ENCODE assay signal across 8 mouse cellular contexts in genomic region chr5:123391442-123391809, GRCm38 (mm10). TPM values are rescaled to one million over a fixed set of nuclear protein-coding genes. Genes with fewer than 3 reads are reported as not detected.
DNase-seq lines count a peak whose midpoint lies in the region; ATAC-seq and TF ChIP-seq lines count a peak whose summit lies in the region.

No protein-coding gene starts in this region.

- H3K9me3 ChIP-seq in kidney, postnatal 0 days (replicated peaks; ENCODE audit: low read length) = no peaks in the 10 kb centered on the region
- H3K9me3 ChIP-seq in forebrain, embryonic 15.5 days = no peaks in the 10 kb centered on the region
- no peaks in the 10 kb centered on the region for H3K9me3 ChIP-seq in midbrain, embryonic 11.5 days (ENCODE audit: control insufficient read depth, low read length)

- H3K27me3 ChIP-seq in kidney, postnatal 0 days (ENCODE audit: insufficient read depth, low read length) = no peaks in the 10 kb centered on the region
- no peaks in the 10 kb centered on the region for H3K27me3 ChIP-seq in forebrain, embryonic 15.5 days
- H3K27me3 ChIP-seq in midbrain, embryonic 11.5 days (ENCODE audit: control insufficient read depth, insufficient read depth, low read length) = no peaks in the 10 kb centered on the region
- H3K27me3 ChIP-seq in thymus, adult 2 months (ENCODE audit: control insufficient read depth, insufficient read depth, low read length) = no peaks in the 10 kb centered on the region

- no peak overlapping the region for H3K27ac ChIP-seq in kidney, postnatal 0 days
- no peak overlapping the region for H3K27ac ChIP-seq in forebrain, embryonic 15.5 days (replicated peaks)
- no peak overlapping the region for H3K27ac ChIP-seq in midbrain, embryonic 11.5 days (ENCODE audit: low read depth, low read length)
- H3K27ac ChIP-seq in thymus, adult 2 months (ENCODE audit: control insufficient read depth, insufficient read depth, low read length) = no peak overlapping the region

- ATAC-seq in kidney, postnatal 0 days (replicated peaks; ENCODE audit: low FRiP score, low read depth) = no peak
- peak; percentile 62; the same call in 1 of the 2 replicates for ATAC-seq in forebrain, embryonic 15.5 days (replicated peaks)
- no peak for ATAC-seq in midbrain, embryonic 11.5 days (ENCODE audit: low FRiP score)

- DNase-seq in kidney, postnatal 0 days (ENCODE audit: low spot score) = peak; percentile 78
- no peak for DNase-seq in kidney, adult 18-20 months
- peak; percentile 62 for DNase-seq in brain, embryonic 18.5 days (ENCODE audit: low read depth, low spot score)
- DNase-seq in layer of hippocampus, adult 9-11 months = peak; percentile 80
- DNase-seq in midbrain, embryonic 11.5 days (ENCODE audit: low spot score, missing footprints) = peak; percentile 93
- no peak for DNase-seq in thymus, adult 2 months
- DNase-seq in thymus, postnatal 25 days = no peak

- peak overlapping the region; percentile 19; the same call in 1 of the 2 replicates for H3K9ac ChIP-seq in kidney, postnatal 0 days (ENCODE audit: low read depth, low read length)
- H3K9ac ChIP-seq in forebrain, embryonic 15.5 days (replicated peaks) = peak overlapping the region; percentile 35
- peak overlapping the region; percentile 42 for H3K9ac ChIP-seq in midbrain, embryonic 11.5 days (ENCODE audit: low read length)

- H3K36me3 ChIP-seq in kidney, postnatal 0 days (ENCODE audit: insufficient read depth, low read length) = no peaks in the 10 kb centered on the region
- H3K36me3 ChIP-seq in forebrain, embryonic 15.5 days = no peaks in the 10 kb centered on the region
- no peaks in the 10 kb centered on the region for H3K36me3 ChIP-seq in midbrain, embryonic 11.5 days (ENCODE audit: control insufficient read depth, insufficient read depth, low read length)
- H3K36me3 ChIP-seq in thymus, adult 2 months (ENCODE audit: control insufficient read depth, insufficient read depth, low read length) = no peaks in the 10 kb centered on the region

- 9% methylated on average over 5 of the region's 5 CpGs for WGBS in kidney, postnatal 0 days
- WGBS in forebrain, embryonic 15.5 days = 4% methylated on average over 5 of the region's 5 CpGs
- 7% methylated on average over 5 of the region's 5 CpGs for WGBS in midbrain, embryonic 11.5 days
- WGBS in thymus, adult 2 months = 35% methylated on average over 5 of the region's 5 CpGs

- peak overlapping the region; percentile 16; the same call in 1 of the 2 replicates for H3K4me3 ChIP-seq in kidney, postnatal 0 days (replicated peaks; ENCODE audit: low read depth, low read length)
- peak overlapping the region; percentile 42 for H3K4me3 ChIP-seq in forebrain, embryonic 15.5 days
- peak overlapping the region; percentile 28 for H3K4me3 ChIP-seq in midbrain, embryonic 11.5 days (ENCODE audit: low read depth, low read length)
- no peak overlapping the region for H3K4me3 ChIP-seq in thymus, adult 2 months (ENCODE audit: control insufficient read depth, insufficient read depth, low read length)

- peaks cover 8% of the 10 kb centered on the region for H3K4me1 ChIP-seq in kidney, postnatal 0 days (replicated peaks; ENCODE audit: insufficient read depth, low read length)
- H3K4me1 ChIP-seq in forebrain, embryonic 15.5 days = peaks cover 23% of the 10 kb centered on the region
- peaks cover 15% of the 10 kb centered on the region for H3K4me1 ChIP-seq in midbrain, embryonic 11.5 days (ENCODE audit: control insufficient read depth, insufficient read depth, low read length)
- H3K4me1 ChIP-seq in thymus, adult 2 months (replicated peaks; ENCODE audit: control insufficient read depth, insufficient read depth, low read length) = peaks cover 25% of the 10 kb centered on the region

- TF ChIP-seq CTCF in kidney, postnatal 0 days (IDR thresholded peaks at IDR 0.05; ENCODE audit: low read depth) = no peak
- TF ChIP-seq CTCF in thymus, adult 2 months (IDR thresholded peaks at IDR 0.05; ENCODE audit: borderline replicate concordance, control insufficient read depth, extremely low read depth, insufficient read depth, low read length, poor library complexity) = no peak

- H3K4me2 ChIP-seq in kidney, postnatal 0 days (ENCODE audit: low read length) = peak overlapping the region; percentile 46
- H3K4me2 ChIP-seq in forebrain, embryonic 15.5 days (replicated peaks) = peak overlapping the region; percentile 68
- H3K4me2 ChIP-seq in midbrain, embryonic 11.5 days = peak overlapping the region; percentile 51

- TF ChIP-seq POLR2A in thymus, adult 2 months (IDR thresholded peaks at IDR 0.05; ENCODE audit: control insufficient read depth, extremely low read depth, insufficient read depth, low read length, poor library complexity) = no peak

RNA-seq across cellular contexts. Expression of gene Mlxip, which starts 3.2 kb away (rescaled TPM):
- polyA plus RNA-seq in kidney, postnatal 0 days (2015; fragmentation: Nextera tagmentation; extraction: Ambion mirVana) = 13.8 and 14.9 TPM in 2 replicates
- polyA plus RNA-seq in forebrain, embryonic 15.5 days (2015; fragmentation: Nextera tagmentation; extraction: Ambion mirVana) = 16.9 and 17.0 TPM in 2 replicates
- 15.5 and 18.3 TPM in 2 replicates for polyA plus RNA-seq in midbrain, embryonic 11.5 days (2014; fragmentation: Nextera tagmentation; extraction: Ambion mirVana)
- polyA plus RNA-seq in thymus, adult 2 months (2012; rRNA removed) = 113 and 124 TPM in 2 replicates

RNA-seq across cellular contexts. Expression of gene Bcl7a, which starts 47.8 kb away (rescaled TPM):
- polyA plus RNA-seq in kidney, postnatal 0 days (2015; fragmentation: Nextera tagmentation; extraction: Ambion mirVana) = 27.4 and 29.9 TPM in 2 replicates
- 80.6 and 89.3 TPM in 2 replicates for polyA plus RNA-seq in forebrain, embryonic 15.5 days (2015; fragmentation: Nextera tagmentation; extraction: Ambion mirVana)
- polyA plus RNA-seq in midbrain, embryonic 11.5 days (2014; fragmentation: Nextera tagmentation; extraction: Ambion mirVana) = 45.3 and 48.4 TPM in 2 replicates
- polyA plus RNA-seq in thymus, adult 2 months (2012; rRNA removed) = 29.4 and 34.4 TPM in 2 replicates

Comparison
In these comparisons a context has a peak if more than half of its experiments do, and no peak if none do; other contexts are left out.
1. DNase-seq: peak in kidney, postnatal 0 days (single experiment), brain, embryonic 18.5 days (single experiment), layer of hippocampus, adult 9-11 months (single experiment) and midbrain, embryonic 11.5 days (single experiment); none in kidney, adult 18-20 months (single experiment), thymus, adult 2 months (single experiment) and thymus, postnatal 25 days (single experiment).
2. Peak in every context shown above with its lines, with median percentiles within 50 percentile points of each other: H3K4me2 ChIP-seq and H3K9ac ChIP-seq.